22 mouse cellular contexts compared by ENCODE assay signal in genomic region chr3:86104909-86105308, GRCm38 (mm10). TPM values are rescaled to one million over a fixed set of nuclear protein-coding genes. Genes with fewer than 3 reads are reported as not detected.
DNase-seq lines count a peak whose midpoint lies in the region; ATAC-seq and TF ChIP-seq lines count a peak whose summit lies in the region.
"Had no signal": no experiment of that assay in that cellular context is flagged by ENCODE, and none has a peak within 500 bp of the region (broad histone marks: within the 10 kb centered on the region; RNA-seq: fewer than 3 reads in every experiment).

No protein-coding gene starts in this region.

- WGBS in bone marrow, adult 2 months, result 23% methylated on average over 4 of the region's 4 CpGs

- peak overlapping the region; percentile 38; the same call in 1 of the 2 replicates for H3K27ac ChIP-seq in bone marrow, adult 2 months (ENCODE audit: control insufficient read depth, insufficient read depth, low read depth, low read length, poor library complexity)
- H3K27ac ChIP-seq: embryonic facial prominence, embryonic 13.5 days; embryonic facial prominence, embryonic 15.5 days; forebrain, embryonic 10.5 days; forebrain, embryonic 12.5 days had no signal

- peak; percentile 33 for DNase-seq in 416B (ENCODE audit: low read depth)
- no peak for DNase-seq in thymus, postnatal 36 days
- DNase-seq: adrenal gland, adult 8-10 months; adrenal gland, postnatal 14 days; adrenal gland, postnatal 36 days; cerebellum, adult 11 months; cerebellum, adult 18-20 months; cerebellum, adult 8-10 months; cerebellum, adult 9-11 months; cerebellum, postnatal 14 days; cerebellum, postnatal 36 days; embryo, embryonic 11 days had no signal

- no peaks in the 10 kb centered on the region for H3K27me3 ChIP-seq in erythroblast, embryonic 14.5 days (ENCODE audit: control insufficient read depth)
- H3K27me3 ChIP-seq: embryonic facial prominence, embryonic 13.5 days; embryonic facial prominence, embryonic 15.5 days; forebrain, embryonic 12.5 days; Patski had no signal

- 0 out of 2 replicates have a peak, but pooled peaks cover 2% of the 10 kb centered on the region for H3K9me3 ChIP-seq in erythroblast, embryonic 14.5 days (ENCODE audit: control insufficient read depth, low read length)
- H3K9me3 ChIP-seq: embryonic facial prominence, embryonic 13.5 days; embryonic facial prominence, embryonic 15.5 days; forebrain, embryonic 10.5 days; forebrain, embryonic 12.5 days had no signal

- no peak for ATAC-seq in erythroblast, adult 5-6 weeks (replicated peaks; ENCODE audit: low FRiP score, poor library complexity, severe bottlenecking)
- ATAC-seq: forebrain, embryonic 14.5 days; forebrain, embryonic 16.5 days; Patski had no signal

- H3K4me1 ChIP-seq in erythroblast, embryonic 14.5 days (ENCODE audit: control insufficient read depth), result peaks cover 69% of the 10 kb centered on the region
- no peaks in the 10 kb centered on the region; the same call in 1 of the 2 replicates for H3K4me1 ChIP-seq in bone marrow, adult 2 months (ENCODE audit: control insufficient read depth, insufficient read depth, low read length)

- peak overlapping the region; percentile 56 for H3K4me3 ChIP-seq in erythroblast, embryonic 14.5 days (replicated peaks)
- no peak overlapping the region for H3K4me3 ChIP-seq in bone marrow, adult 2 months (replicated peaks; ENCODE audit: control insufficient read depth, low read depth, low read length)
- H3K4me3 ChIP-seq: embryonic facial prominence, embryonic 13.5 days; embryonic facial prominence, embryonic 15.5 days; forebrain, embryonic 10.5 days; forebrain, embryonic 12.5 days had no signal

- peaks cover 25% of the 10 kb centered on the region for H3K36me3 ChIP-seq in erythroblast, embryonic 14.5 days (ENCODE audit: control insufficient read depth)
- H3K36me3 ChIP-seq: forebrain, embryonic 10.5 days; forebrain, embryonic 12.5 days had no signal

- no peak for TF ChIP-seq CTCF in bone marrow, adult 2 months (IDR thresholded peaks at IDR 0.05; ENCODE audit: control insufficient read depth, insufficient read depth, low read length)

- no peak for TF ChIP-seq POLR2A in bone marrow, adult 2 months (IDR thresholded peaks at IDR 0.05; ENCODE audit: borderline replicate concordance, control insufficient read depth, low read depth, low read length)

RNA-seq across cellular contexts. Expression of gene Rps3a1, which starts 37.6 kb away (rescaled TPM):
- 20.8 and 31.3 TPM in 2 replicates for polyA plus RNA-seq in erythroblast, embryonic 14.5 days (2012)
- total RNA-seq in erythroblast, adult 5-6 weeks (2015; ENCODE audit: low replicate concordance), result 667 and 844 TPM in 2 replicates
- 933 and 1,033 TPM in 2 replicates for total RNA-seq in erythroblast, adult 5-6 weeks (2017; ENCODE audit: low replicate concordance)
- polyA plus RNA-seq in bone marrow, adult 2 months (2011; ENCODE audit: insufficient read depth, insufficient read length, low replicate concordance, missing spikeins), result 1,120 and 1,318 TPM in 2 replicates

Comparison
In these comparisons a context has a peak if more than half of its experiments do, and no peak if none do; other contexts are left out.
1. RNA of gene Rps3a1, which starts 37.6 kb away (polyA plus RNA-seq): 1,120 to 1,318 TPM in bone marrow, adult 2 months; 20.8 to 31.3 TPM in erythroblast, embryonic 14.5 days; every median in the first group is over 10 times any median in the second.